Mouse (Mus musculus) small intestine, adult 2 months (tissue): ENCODE measurements around the gene Espl1. TPM values are rescaled to one million over a fixed set of nuclear protein-coding genes. Genes with fewer than 3 reads are reported as not detected.
"Not testable (repeated sequence)": the region's sequence is repeated elsewhere in the genome, so short reads cannot be mapped to it uniquely, and the experiment has no call there.

Experiments used
- H3K27ac ChIP-seq: fragments of 200-500 bp; 2 replicates; pipeline ENCODE4 v1.5.1; 2012; ENCODE audit warnings: low read depth, low read length, control low read depth, inconsistent platforms; ENCODE audit not compliant: insufficient read depth
- H3K27me3 ChIP-seq: fragments of 200-500 bp; 2 replicates; pipeline ENCODE4 v1.6.1; 2012; ENCODE audit warnings: mild to moderate bottlenecking, moderate library complexity, low read length, inconsistent platforms; ENCODE audit not compliant: control insufficient read depth, insufficient read depth
- H3K36me3 ChIP-seq: fragments of 200-500 bp; 2 replicates; pipeline ENCODE4 v1.6.1; 2012; ENCODE audit warnings: mild to moderate bottlenecking, low read length, control low read depth, inconsistent platforms; ENCODE audit not compliant: control insufficient read depth, insufficient read depth
- H3K4me1 ChIP-seq: fragments of 200-500 bp; 2 replicates; pipeline ENCODE4 v1.6.1; 2012; ENCODE audit warnings: low read length, inconsistent platforms, mixed read lengths; ENCODE audit not compliant: control insufficient read depth, insufficient read depth, insufficient read length
- H3K4me3 ChIP-seq: fragments of 200-500 bp; 2 replicates; pipeline ENCODE4 v1.5.1; 2012; ENCODE audit warnings: low read depth, mild to moderate bottlenecking, control low read depth, inconsistent platforms, low read length, moderate library complexity
- CTCF ChIP-seq: fragments of 200-500 bp; IDR thresholded peaks from 2 replicates; pipeline ENCODE4 v1.5.1; 2012; ENCODE audit warnings: low read depth, mild to moderate bottlenecking, control low read depth, inconsistent platforms, low read length, moderate library complexity, mixed read lengths; ENCODE audit not compliant: insufficient replicate concordance, insufficient read length; ENCODE audit errors: extremely low read depth
- POLR2A ChIP-seq: fragments of 200-500 bp; IDR thresholded peaks from 2 replicates; pipeline ENCODE4 v1.6.1; 2012; ENCODE audit warnings: low read depth, mild to moderate bottlenecking, control low read depth, inconsistent platforms, low read length, moderate library complexity
- WGBS: fragments of 180-500 bp; shearing (Covaris S2); methylation state at CpG from one replicate; pipeline ENCODE4 v1.1.7; 2018; 5-methylcytosine and 5-hydroxymethylcytosine counted together
- polyA plus RNA-seq: library from polyadenylated mRNA; depleted of rRNA; stranded (reverse); fragments of >200 nt; gene quantifications from 2 replicates; pipeline ENCODE4 v1.2.3, GENCODE M21; 2012

The Espl1 gene
- polyA plus RNA-seq, 1 experiment = 5.8 TPM

DNA sequence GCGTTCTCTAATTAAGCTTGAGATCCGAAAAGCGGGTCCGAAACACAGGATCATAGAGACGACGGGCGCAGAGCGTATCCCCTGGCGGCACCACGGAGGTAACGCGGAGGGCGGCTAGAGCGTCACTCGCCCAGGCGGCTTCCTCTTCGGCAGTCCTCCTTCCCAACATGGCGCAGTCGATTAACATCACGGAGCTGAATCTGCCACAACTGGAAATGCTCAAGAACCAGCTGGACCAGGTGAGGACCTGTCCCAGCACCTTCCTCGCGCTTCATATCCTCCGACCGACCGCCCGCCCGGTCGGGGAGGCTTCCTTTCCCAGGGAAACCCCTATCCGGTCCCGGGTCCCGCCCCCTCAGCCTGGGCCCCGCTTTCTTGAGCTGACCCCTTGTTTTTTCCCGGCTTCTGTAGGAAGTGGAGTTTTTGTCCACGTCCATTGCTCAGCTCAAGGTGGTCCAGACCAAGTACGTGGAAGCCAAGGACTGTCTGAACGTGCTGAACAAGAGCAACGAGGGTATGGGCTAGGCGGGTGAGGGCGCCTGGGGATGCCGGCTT lies 30.0 kb downstream of the Espl1 start, which contains the start of gene Pfdn5:
Pfdn5 (plus strand) TSS at position 95 of the 555 bp plus-strand sequence.
- Histone ChIP-seq H3K4me3 (peak within 1 kb of the TSS; percentile 69), H3K36me3 (peaks cover 9% of the 10 kb centered on the region), H3K27ac (peak within 1 kb of the TSS; percentile 62; the same call in 1 of the 2 replicates), H3K4me1 (peaks cover 5% of the 10 kb centered on the region; the same call in 1 of the 2 replicates), H3K27me3 (no peaks in the 10 kb centered on the region)
- under 1% methylated on average over 40 of the region's 40 CpGs for WGBS
- peak; percentile 38; the same call in 1 of the 2 replicates for TF ChIP-seq CTCF
- peak; percentile 37 for TF ChIP-seq POLR2A

DNA sequence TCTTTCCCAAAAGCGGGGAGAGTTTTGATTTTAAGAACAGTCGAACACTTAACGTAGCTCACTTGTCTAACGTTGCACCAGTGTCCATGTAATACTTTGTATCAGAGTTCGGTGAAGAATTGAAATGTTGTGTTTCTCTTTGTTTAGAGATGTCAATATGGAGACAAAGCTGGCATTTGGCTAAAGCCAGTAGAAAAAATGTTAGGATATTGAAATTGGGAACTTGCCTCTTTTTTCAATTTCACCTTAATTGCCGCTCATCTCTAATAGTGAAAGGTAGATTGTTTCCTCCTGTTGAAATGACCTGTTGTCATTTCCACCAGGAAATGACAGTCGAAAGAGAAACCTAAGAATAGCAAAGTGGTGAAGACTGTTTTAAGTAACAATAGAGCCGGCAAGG lies 30.8 kb downstream of the Espl1 start:
- TF ChIP-seq CTCF (no peak), POLR2A (no peak)
- 38% methylated on average over 8 of the region's 8 CpGs for WGBS
- Histone ChIP-seq H3K27ac (no peak overlapping the region), H3K36me3 (peaks cover 9% of the 10 kb centered on the region), H3K4me3 (peak overlapping the region; percentile 69; the same call in 1 of the 2 replicates), H3K4me1 (peaks cover 5% of the 10 kb centered on the region; the same call in 1 of the 2 replicates), H3K27me3 (no peaks in the 10 kb centered on the region)

DNA sequence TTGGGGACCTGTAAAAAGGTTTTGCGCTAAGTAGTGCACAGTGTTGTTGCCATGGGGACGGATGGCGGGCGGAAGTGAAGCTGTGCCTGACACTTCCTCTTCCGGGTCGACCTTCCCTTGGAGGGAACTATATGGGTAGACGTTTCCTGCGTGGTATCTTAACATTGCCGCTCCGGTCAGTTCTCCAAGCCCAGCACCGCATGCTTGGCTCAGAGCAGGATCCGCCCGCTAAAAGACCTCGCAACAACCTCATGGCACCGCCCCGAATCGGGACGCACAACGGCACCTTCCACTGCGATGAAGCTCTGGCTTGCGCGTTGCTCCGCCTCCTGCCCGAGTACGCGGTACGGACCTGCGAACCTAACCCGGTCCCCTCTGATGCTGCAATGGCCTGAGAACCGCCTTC lies 35.5 kb downstream of the Espl1 start, which contains the start of gene Myg1:
Myg1 (plus strand) TSS at position 100 of the 406 bp plus-strand sequence.
- H3K36me3 ChIP-seq = peaks cover 22% of the 10 kb centered on the region
- H3K27ac ChIP-seq = peak within 1 kb of the TSS; percentile 47
- under 1% methylated on average over 30 of the region's 30 CpGs for WGBS
- TF ChIP-seq CTCF (no peak), POLR2A (peak; percentile 38)
- peaks cover 8% of the 10 kb centered on the region; the same call in 1 of the 2 replicates for H3K4me1 ChIP-seq
- peak within 1 kb of the TSS; percentile 82 for H3K4me3 ChIP-seq
- no peaks in the 10 kb centered on the region for H3K27me3 ChIP-seq

DNA sequence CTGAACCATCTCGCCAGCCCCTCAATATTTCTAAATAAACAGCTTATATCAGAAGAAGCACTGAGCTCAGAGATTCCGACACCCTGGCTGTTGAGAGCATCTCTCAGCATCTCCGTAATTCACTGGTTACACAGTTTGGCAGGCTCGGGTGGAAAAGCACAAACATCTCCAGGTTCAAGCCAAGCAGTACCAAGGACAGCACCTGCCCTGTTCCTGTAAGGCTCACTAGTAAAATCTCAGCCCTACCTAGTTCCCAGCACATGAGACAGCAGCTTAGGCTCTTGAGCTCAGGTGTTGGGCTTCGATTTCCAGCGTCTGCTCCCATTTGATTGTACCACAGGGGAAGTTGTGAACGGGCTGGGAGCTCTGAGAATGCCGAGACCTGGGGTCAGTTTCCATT lies 39.2 kb downstream of the Espl1 start:
- H3K4me1 ChIP-seq = peaks cover 5% of the 10 kb centered on the region; the same call in 1 of the 2 replicates
- 87% methylated on average over 8 of the region's 8 CpGs for WGBS
- no peak overlapping the region for H3K27ac ChIP-seq
- peaks cover 31% of the 10 kb centered on the region for H3K36me3 ChIP-seq
- H3K4me3 ChIP-seq = no peak overlapping the region
- TF ChIP-seq CTCF = no peak
- no peak for TF ChIP-seq POLR2A
- no peaks in the 10 kb centered on the region for H3K27me3 ChIP-seq

DNA sequence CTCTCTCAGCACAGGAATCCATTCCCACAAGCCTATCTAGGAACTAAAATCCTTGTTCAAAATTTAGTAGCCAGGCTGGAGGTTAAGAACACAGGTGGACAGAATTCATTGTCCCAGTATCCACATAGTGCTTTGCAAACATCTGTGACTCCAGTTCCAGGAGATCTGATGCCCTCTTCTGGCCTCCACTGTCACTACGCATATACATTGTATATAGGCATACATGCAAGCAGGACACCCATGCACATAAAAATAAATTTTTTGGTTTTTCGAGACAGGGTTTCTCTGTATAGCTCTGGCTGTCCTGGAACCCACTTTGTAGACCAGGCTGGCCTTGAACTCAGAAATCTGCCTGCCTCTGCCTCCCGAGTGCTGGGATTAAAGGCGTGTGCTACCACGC lies 39.9 kb downstream of the Espl1 start:
- not testable (repeated sequence) for H3K4me1 ChIP-seq, H3K27me3 ChIP-seq, H3K4me3 ChIP-seq, H3K27ac ChIP-seq
- H3K36me3 ChIP-seq = peaks cover 30% of the 10 kb centered on the region
- 88% methylated on average over 5 of the region's 5 CpGs for WGBS

DNA sequence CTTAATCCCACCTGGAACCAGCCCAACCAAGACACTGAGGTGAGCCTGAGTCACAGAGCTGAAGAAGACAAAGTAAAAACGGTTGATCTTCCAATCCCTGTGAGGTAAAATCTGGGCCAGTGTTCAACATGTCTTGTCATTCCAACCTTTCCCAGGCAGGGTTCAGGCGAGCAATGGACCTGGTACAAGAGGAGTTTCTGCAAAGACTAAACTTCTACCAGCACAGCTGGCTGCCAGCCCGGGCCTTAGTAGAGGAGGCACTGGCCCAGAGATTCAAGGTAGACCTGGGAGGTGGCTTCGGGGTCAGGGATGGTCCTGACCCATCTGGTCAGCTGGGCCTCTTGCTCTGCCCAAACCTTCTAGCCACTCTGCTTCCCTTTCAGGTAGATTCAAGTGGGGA lies 40.9 kb downstream of the Espl1 start:
- WGBS = 86% methylated on average over 4 of the region's 4 CpGs
- no peak overlapping the region for H3K4me3 ChIP-seq
- H3K27me3 ChIP-seq = no peaks in the 10 kb centered on the region
- peaks cover 30% of the 10 kb centered on the region for H3K36me3 ChIP-seq
- H3K4me1 ChIP-seq = peaks cover 5% of the 10 kb centered on the region; the same call in 1 of the 2 replicates
- no peak for TF ChIP-seq CTCF
- no peak for TF ChIP-seq POLR2A
- no peak overlapping the region for H3K27ac ChIP-seq

DNA sequence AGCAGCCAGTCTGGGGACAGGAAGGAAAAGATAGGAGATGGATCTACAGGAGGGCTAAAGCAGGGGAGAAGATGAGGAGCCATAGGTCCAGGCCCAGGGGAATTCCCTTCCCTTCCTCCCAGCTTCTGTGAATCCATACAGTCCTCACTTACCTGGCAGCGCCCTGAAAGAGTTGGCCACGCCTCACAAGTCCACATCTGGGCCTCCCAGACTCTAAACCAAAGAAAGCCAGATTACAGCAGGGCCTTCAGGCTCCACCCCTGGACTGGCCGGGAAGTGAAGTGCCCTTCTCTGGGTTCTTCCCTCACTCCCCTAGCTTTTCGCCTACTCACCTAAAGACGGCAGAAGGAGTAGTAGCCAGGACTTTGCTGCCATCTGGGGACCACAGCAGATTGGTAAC lies 43.5 kb downstream of the Espl1 start:
- WGBS = 51% methylated on average over 5 of the region's 5 CpGs
- H3K4me1 ChIP-seq = no peaks in the 10 kb centered on the region
- H3K4me3 ChIP-seq = no peak overlapping the region
- H3K27me3 ChIP-seq = no peaks in the 10 kb centered on the region
- no peak for TF ChIP-seq POLR2A
- no peak for TF ChIP-seq CTCF
- H3K36me3 ChIP-seq = peaks cover 26% of the 10 kb centered on the region
- H3K27ac ChIP-seq = no peak overlapping the region
